ENCODE assay signal across 13 mouse cellular contexts in the genomic region with DNA sequence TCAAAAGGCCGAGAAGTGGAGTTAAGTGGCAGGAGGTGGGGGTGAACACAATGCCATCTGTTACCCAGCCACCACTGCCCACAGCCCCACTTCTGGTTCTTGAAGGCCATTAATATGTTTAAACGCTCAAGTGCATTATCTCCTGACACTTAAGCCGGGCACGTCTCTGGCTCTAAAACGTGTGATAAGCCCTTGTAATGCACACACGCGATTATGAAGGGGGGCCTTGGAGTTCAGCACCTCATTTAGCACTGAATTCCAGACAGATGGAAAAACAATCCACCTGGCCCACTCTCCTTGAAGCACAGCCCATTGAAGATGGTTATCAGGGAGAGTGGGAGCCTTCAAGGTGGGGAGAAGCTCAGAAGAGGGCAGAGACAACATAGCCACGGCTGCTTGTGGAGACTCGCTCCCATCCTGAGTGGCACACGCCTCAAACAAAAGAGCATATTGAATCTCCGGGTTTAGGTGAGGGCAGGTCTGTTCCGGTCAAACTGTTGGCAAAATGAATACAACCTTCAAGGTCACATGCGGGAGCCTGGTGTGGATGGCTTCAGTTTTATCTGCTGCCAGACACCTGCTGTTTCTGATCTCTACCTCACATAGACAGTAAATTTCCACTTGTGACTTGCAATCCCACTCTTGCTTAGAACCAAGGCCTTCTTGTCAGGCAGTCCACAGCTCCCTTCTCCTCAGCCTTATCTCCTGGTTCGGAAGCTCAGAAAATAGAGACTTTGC. TPM values are rescaled to one million over a fixed set of nuclear protein-coding genes. Genes with fewer than 3 reads are reported as not detected.
DNase-seq lines count a peak whose midpoint lies in the region; ATAC-seq and TF ChIP-seq lines count a peak whose summit lies in the region.
"Had no signal": no experiment of that assay in that cellular context is flagged by ENCODE, and none has a peak within 500 bp of the region (broad histone marks: within the 10 kb centered on the region; RNA-seq: fewer than 3 reads in every experiment).

No protein-coding gene starts in this region.

- no peaks in the 10 kb centered on the region for H3K9me3 ChIP-seq in heart, embryonic 12.5 days (replicated peaks)
- no peaks in the 10 kb centered on the region for H3K9me3 ChIP-seq in lung, postnatal 0 days (ENCODE audit: low read length)
- H3K9me3 ChIP-seq in intestine, embryonic 14.5 days (ENCODE audit: control insufficient read depth, low read length) = no peaks in the 10 kb centered on the region
- no peaks in the 10 kb centered on the region for H3K9me3 ChIP-seq in stomach, embryonic 16.5 days (replicated peaks; ENCODE audit: control insufficient read depth, low read length)

- H3K4me2 ChIP-seq in heart, embryonic 12.5 days = no peak overlapping the region
- H3K4me2 ChIP-seq in lung, postnatal 0 days (replicated peaks; ENCODE audit: low read depth, low read length) = no peak overlapping the region
- no peak overlapping the region for H3K4me2 ChIP-seq in intestine, embryonic 14.5 days (ENCODE audit: low read length)
- H3K4me2 ChIP-seq in stomach, embryonic 16.5 days (ENCODE audit: low read depth, low read length) = no peak overlapping the region

- no peak; the same call in 1 of the 2 replicates for ATAC-seq in heart, embryonic 12.5 days (ENCODE audit: insufficient number of reproducible peaks, low FRiP score)
- ATAC-seq in lung, postnatal 0 days = peak; percentile 47
- no peak for ATAC-seq in intestine, embryonic 14.5 days (replicated peaks; ENCODE audit: low FRiP score, low TSS enrichment, low read depth)
- ATAC-seq in stomach, embryonic 16.5 days (ENCODE audit: insufficient read depth, low FRiP score) = no peak

- no peaks in the 10 kb centered on the region for H3K36me3 ChIP-seq in heart, embryonic 12.5 days
- H3K36me3 ChIP-seq in lung, postnatal 0 days (ENCODE audit: insufficient read depth, low read length) = no peaks in the 10 kb centered on the region
- H3K36me3 ChIP-seq in intestine, embryonic 14.5 days (ENCODE audit: control insufficient read depth, insufficient read depth, low read length) = no peaks in the 10 kb centered on the region
- H3K36me3 ChIP-seq in stomach, embryonic 16.5 days (ENCODE audit: control insufficient read depth, insufficient read depth, low read length) = no peaks in the 10 kb centered on the region

- H3K27me3 ChIP-seq in heart, embryonic 12.5 days (replicated peaks) = peaks cover 73% of the 10 kb centered on the region
- no peaks in the 10 kb centered on the region for H3K27me3 ChIP-seq in lung, postnatal 0 days (replicated peaks; ENCODE audit: insufficient read depth, low read length)
- H3K27me3 ChIP-seq in intestine, embryonic 14.5 days (replicated peaks; ENCODE audit: control insufficient read depth, insufficient read depth, low read length) = no peaks in the 10 kb centered on the region
- H3K27me3 ChIP-seq in stomach, embryonic 16.5 days (ENCODE audit: control insufficient read depth, insufficient read depth, low read length) = no peaks in the 10 kb centered on the region

- H3K4me3 ChIP-seq in heart, embryonic 12.5 days = no peak overlapping the region
- H3K4me3 ChIP-seq in lung, postnatal 0 days (ENCODE audit: low read depth, low read length) = no peak overlapping the region
- H3K4me3 ChIP-seq in lung, adult 2 months (replicated peaks; ENCODE audit: extremely low read depth, low read depth, low read length) = no peak overlapping the region
- H3K4me3 ChIP-seq in intestine, embryonic 14.5 days (ENCODE audit: low read depth, low read length) = no peak overlapping the region
- no peak overlapping the region for H3K4me3 ChIP-seq in stomach, embryonic 16.5 days (replicated peaks; ENCODE audit: low read length)
- H3K4me3 ChIP-seq: erythroblast, embryonic 14.5 days had no signal

- peak; percentile 83 for TF ChIP-seq EP300 in lung, postnatal 0 days (IDR thresholded peaks at IDR 0.05)

- 30% methylated on average over 14 of the region's 14 CpGs for WGBS in heart, embryonic 12.5 days
- WGBS in lung, postnatal 0 days = 37% methylated on average over 14 of the region's 14 CpGs
- WGBS in lung, adult 2 months = 65% methylated on average over 14 of the region's 14 CpGs
- WGBS in intestine, embryonic 14.5 days = 55% methylated on average over 14 of the region's 14 CpGs
- 40% methylated on average over 14 of the region's 14 CpGs for WGBS in stomach, embryonic 16.5 days

- intact Hi-C loops in heart, postnatal 36 days (cut with DNase I) = no loop called here

- H3K4me1 ChIP-seq in heart, embryonic 12.5 days (replicated peaks) = peaks cover 23% of the 10 kb centered on the region
- H3K4me1 ChIP-seq in lung, postnatal 0 days (ENCODE audit: insufficient read depth, low read depth, low read length) = peaks cover 19% of the 10 kb centered on the region; the same call in 1 of the 2 replicates
- peaks cover 20% of the 10 kb centered on the region for H3K4me1 ChIP-seq in lung, adult 2 months (ENCODE audit: control insufficient read depth, insufficient read depth, low read length)
- peaks cover 19% of the 10 kb centered on the region for H3K4me1 ChIP-seq in intestine, embryonic 14.5 days (replicated peaks; ENCODE audit: control insufficient read depth, insufficient read depth, low read length)
- H3K4me1 ChIP-seq in stomach, embryonic 16.5 days (ENCODE audit: control insufficient read depth, insufficient read depth, low read length) = peaks cover 23% of the 10 kb centered on the region

- no peak for TF ChIP-seq CTCF in lung, postnatal 0 days (IDR thresholded peaks at IDR 0.05)
- TF ChIP-seq CTCF in lung, adult 2 months (IDR thresholded peaks at IDR 0.05; ENCODE audit: insufficient read depth, low read length) = no peak

- H3K9ac ChIP-seq in heart, embryonic 12.5 days = no peak overlapping the region
- H3K9ac ChIP-seq in lung, postnatal 0 days (replicated peaks; ENCODE audit: low read depth) = no peak overlapping the region
- no peak overlapping the region for H3K9ac ChIP-seq in intestine, embryonic 14.5 days (ENCODE audit: low read length)
- H3K9ac ChIP-seq in stomach, embryonic 16.5 days (ENCODE audit: low read length) = no peak overlapping the region

- DNase-seq in heart, postnatal 36 days = no peak
- no peak for DNase-seq in lung, postnatal 0 days (ENCODE audit: low spot score)
- DNase-seq in lung, adult 2 months = no peak
- no peak for DNase-seq in intestine, embryonic 14.5 days (ENCODE audit: low spot score)
- DNase-seq in urinary bladder, postnatal 10 days (ENCODE audit: low spot score) = no peak
- DNase-seq in neural tube, embryonic 10.5 days (ENCODE audit: extremely low spot score, low spot score) = no peak
- DNase-seq: B cell, adult 2 months; heart, postnatal 10 days; kidney, adult 11 months had no signal

- TF ChIP-seq POLR2A in lung, adult 2 months (IDR thresholded peaks at IDR 0.05; ENCODE audit: borderline replicate concordance, extremely low read depth, low read depth, low read length) = no peak

- peak overlapping the region; percentile 10; the same call in 1 of the 2 replicates for H3K27ac ChIP-seq in heart, embryonic 12.5 days (ENCODE audit: poor library complexity, severe bottlenecking)
- peak overlapping the region; percentile 85 for H3K27ac ChIP-seq in lung, postnatal 0 days (ENCODE audit: low read length)
- H3K27ac ChIP-seq in intestine, embryonic 14.5 days (ENCODE audit: low read depth) = peak overlapping the region; percentile 60
- peak overlapping the region; percentile 43; the same call in 1 of the 2 replicates for H3K27ac ChIP-seq in stomach, embryonic 16.5 days (ENCODE audit: low read length)
- H3K27ac ChIP-seq: macrophage had no signal

RNA-seq across cellular contexts. Expression of a gene that starts 30.7 kb away (rescaled TPM):
- polyA plus RNA-seq in heart, embryonic 12.5 days (2016; fragmentation: Nextera tagmentation; extraction: Ambion mirVana) = 19.0 and 19.8 TPM in 2 replicates
- 10 to 100 TPM; 21.3 to 28.0 TPM for total RNA-seq in heart, postnatal 36 days (2021)
- 79.1 and 79.3 TPM in 2 replicates for polyA plus RNA-seq in lung, postnatal 0 days (2015; fragmentation: Nextera tagmentation; extraction: Ambion mirVana)
- 49.2 and 60.8 TPM in 2 replicates for polyA plus RNA-seq in lung, adult 2 months (2012; rRNA removed)
- 56.5 and 59.7 TPM in 2 replicates for polyA plus RNA-seq in intestine, embryonic 14.5 days (2014; fragmentation: Nextera tagmentation; extraction: Ambion mirVana)
- 25.0 and 28.3 TPM in 2 replicates for polyA plus RNA-seq in stomach, embryonic 16.5 days (2015; fragmentation: Nextera tagmentation; extraction: Ambion mirVana)
- polyA plus RNA-seq: erythroblast, embryonic 14.5 days had no signal

Comparison
In these comparisons a context has a peak if more than half of its experiments do, and no peak if none do; other contexts are left out.
1. H3K27ac ChIP-seq: peak in every context shown above with its lines; median percentile 85 in lung, postnatal 0 days; 60 in intestine, embryonic 14.5 days; 43 in stomach, embryonic 16.5 days; 10 in heart, embryonic 12.5 days.